Mouse (Mus musculus): ENCODE measurements around the gene Fbxw10. TPM values are rescaled to one million over a fixed set of nuclear protein-coding genes. Genes with fewer than 3 reads are reported as not detected.

The Fbxw10 gene
- total and polyA plus RNA-seq, 2 experiments from 2014 or later, result 0.49 to 0.72 TPM

GRCm38 (mm10) chr11:62820661-62821437, 26.0 kb upstream of the Fbxw10 start:
- H3K4me1 ChIP-seq (ENCODE audit: insufficient read depth, low read length), result peaks cover 3% of the 10 kb centered on the region; the same call in 1 of the 2 replicates
- H3K36me3 ChIP-seq (ENCODE audit: insufficient read depth, low read length), result no peaks in the 10 kb centered on the region
- no peak for TF ChIP-seq CTCF (IDR thresholded peaks at IDR 0.05)
- H3K27ac ChIP-seq (ENCODE audit: low read depth, low read length), result no peak overlapping the region
- DNase-seq (ENCODE audit: low spot score), result peak; percentile 13
- peak overlapping the region; percentile 78 for H3K4me2 ChIP-seq (ENCODE audit: low read depth, low read length, poor library complexity, severe bottlenecking)
- H3K9ac ChIP-seq (replicated peaks; ENCODE audit: low read length, poor library complexity, severe bottlenecking), result peak overlapping the region; percentile 42
- no peak for ATAC-seq (ENCODE audit: low FRiP score)
- H3K4me3 ChIP-seq (ENCODE audit: low read depth, low read length), result peak overlapping the region; percentile 44
- no peaks in the 10 kb centered on the region for H3K27me3 ChIP-seq (ENCODE audit: insufficient read depth, low read length)
- WGBS, result 23% methylated on average over 16 of the region's 16 CpGs
- H3K9me3 ChIP-seq (ENCODE audit: low read length), result no peaks in the 10 kb centered on the region

GRCm38 (mm10) chr11:62821893-62822292, 25.0 kb upstream of the Fbxw10 start:
- peaks cover 3% of the 10 kb centered on the region; the same call in 1 of the 2 replicates for H3K4me1 ChIP-seq (ENCODE audit: insufficient read depth, low read length)
- peak overlapping the region; percentile 36 for H3K4me2 ChIP-seq (ENCODE audit: low read depth, low read length, poor library complexity, severe bottlenecking)
- no peaks in the 10 kb centered on the region for H3K36me3 ChIP-seq (ENCODE audit: insufficient read depth, low read length)
- no peak for ATAC-seq (ENCODE audit: low FRiP score)
- DNase-seq (ENCODE audit: low spot score), result no peak
- H3K4me3 ChIP-seq (ENCODE audit: low read depth, low read length), result 0 out of 2 replicates have a peak overlapping the region, but pooled peaks have one; percentile 1
- H3K9ac ChIP-seq (replicated peaks; ENCODE audit: low read length, poor library complexity, severe bottlenecking), result no peak overlapping the region
- WGBS, result 76% methylated on average over 5 of the region's 5 CpGs
- H3K27ac ChIP-seq (ENCODE audit: low read depth, low read length), result no peak overlapping the region
- no peak for TF ChIP-seq CTCF (IDR thresholded peaks at IDR 0.05)
- H3K9me3 ChIP-seq (ENCODE audit: low read length), result no peaks in the 10 kb centered on the region
- no peaks in the 10 kb centered on the region for H3K27me3 ChIP-seq (ENCODE audit: insufficient read depth, low read length)

DNA sequence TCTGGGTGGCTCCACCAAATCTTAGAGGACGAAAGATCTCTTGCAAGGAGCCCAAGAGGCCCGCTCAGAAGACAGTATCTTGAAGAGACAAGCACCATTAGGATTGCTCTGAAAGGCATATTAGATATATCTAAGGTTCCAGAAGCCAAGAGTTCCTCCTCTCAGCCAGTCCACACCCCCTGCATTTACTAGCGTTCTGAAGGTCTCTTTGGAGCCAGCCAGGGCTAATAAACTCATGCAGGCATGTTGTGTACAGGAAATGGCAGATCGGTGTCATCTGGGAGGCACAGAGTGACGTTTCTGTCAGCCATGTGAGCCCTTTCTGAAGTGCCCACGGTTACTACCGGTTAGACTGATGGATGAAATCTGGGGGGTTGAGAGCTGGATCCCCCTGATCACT, 22.7 kb upstream of the Fbxw10 start:
- Histone ChIP-seq H3K27ac (ENCODE audit: low read depth, low read length) (no peak overlapping the region), H3K9me3 (ENCODE audit: low read length) (no peaks in the 10 kb centered on the region), H3K27me3 (ENCODE audit: insufficient read depth, low read length) (no peaks in the 10 kb centered on the region), H3K9ac (replicated peaks; ENCODE audit: low read length, poor library complexity, severe bottlenecking) (no peak overlapping the region), H3K4me3 (ENCODE audit: low read depth, low read length) (no peak overlapping the region), H3K4me2 (ENCODE audit: low read depth, low read length, poor library complexity, severe bottlenecking) (no peak overlapping the region), H3K36me3 (ENCODE audit: insufficient read depth, low read length) (no peaks in the 10 kb centered on the region), H3K4me1 (ENCODE audit: insufficient read depth, low read length) (peaks cover 3% of the 10 kb centered on the region; the same call in 1 of the 2 replicates)
- 75% methylated on average over 7 of the region's 7 CpGs for WGBS
- DNase-seq (ENCODE audit: low spot score), result no peak
- no peak for ATAC-seq (ENCODE audit: low FRiP score)
- no peak for TF ChIP-seq CTCF (IDR thresholded peaks at IDR 0.05)

- H3K36me3 ChIP-seq (ENCODE audit: insufficient read depth, low read length), result no peaks in the 10 kb centered on the region
- H3K4me2 ChIP-seq (ENCODE audit: low read depth, low read length, poor library complexity, severe bottlenecking), result no peak overlapping the region
- DNase-seq (ENCODE audit: low spot score) (no peak), ATAC-seq (ENCODE audit: low FRiP score) (no peak)
- peaks cover 3% of the 10 kb centered on the region; the same call in 1 of the 2 replicates for H3K4me1 ChIP-seq (ENCODE audit: insufficient read depth, low read length)
- no peaks in the 10 kb centered on the region for H3K9me3 ChIP-seq (ENCODE audit: low read length)
- no peak overlapping the region for H3K27ac ChIP-seq (ENCODE audit: low read depth, low read length)
- WGBS, result 86% methylated on average over 9 of the region's 9 CpGs
- no peak overlapping the region for H3K9ac ChIP-seq (replicated peaks; ENCODE audit: low read length, poor library complexity, severe bottlenecking)
- H3K27me3 ChIP-seq (ENCODE audit: insufficient read depth, low read length), result no peaks in the 10 kb centered on the region
- TF ChIP-seq CTCF (IDR thresholded peaks at IDR 0.05), result no peak
- no peak overlapping the region for H3K4me3 ChIP-seq (ENCODE audit: low read depth, low read length)
These were observed 21.4 kb upstream of the Fbxw10 start for GRCm38 (mm10) chr11:62825222-62826105.

- H3K4me3 ChIP-seq (ENCODE audit: low read depth, low read length), result no peak overlapping the region
- no peak overlapping the region for H3K4me2 ChIP-seq (ENCODE audit: low read depth, low read length, poor library complexity, severe bottlenecking)
- no peaks in the 10 kb centered on the region for H3K27me3 ChIP-seq (ENCODE audit: insufficient read depth, low read length)
- H3K9ac ChIP-seq (replicated peaks; ENCODE audit: low read length, poor library complexity, severe bottlenecking), result no peak overlapping the region
- ATAC-seq (ENCODE audit: low FRiP score) (no peak), DNase-seq (ENCODE audit: low spot score) (no peak)
- 77% methylated on average over 6 of the region's 6 CpGs for WGBS
- H3K36me3 ChIP-seq (ENCODE audit: insufficient read depth, low read length), result no peaks in the 10 kb centered on the region
- H3K4me1 ChIP-seq (ENCODE audit: insufficient read depth, low read length), result no peaks in the 10 kb centered on the region
- no peak for TF ChIP-seq CTCF (IDR thresholded peaks at IDR 0.05)
- H3K27ac ChIP-seq (ENCODE audit: low read depth, low read length), result no peak overlapping the region
- H3K9me3 ChIP-seq (ENCODE audit: low read length), result no peaks in the 10 kb centered on the region
These were observed 20.6 kb upstream of the Fbxw10 start for GRCm38 (mm10) chr11:62826106-62826733.
